Mouse (Mus musculus) forebrain, embryonic 14.5 days (tissue): ENCODE results near the gene Msmb. TPM values are rescaled to one million over a fixed set of nuclear protein-coding genes. Genes with fewer than 3 reads are reported as not detected.

Source experiments
- ATAC-seq: fragments of 200-750 bp; cut with Nextera tagmentation; 2 replicates; pipeline ENCODE4 v1.8.0; 2017; ENCODE audit warnings: mild to moderate bottlenecking, moderate library complexity
- DNase-seq: peaks from one replicate; pipeline ENCODE4 v3.0.0-alpha.2; 2015; ENCODE audit warnings: low spot score
- H3K27ac ChIP-seq: fragments of 300-500 bp; sonication (generic); 2 replicates; pipeline ENCODE4 v1.5.1; 2014; ENCODE audit warnings: low read depth, mild to moderate bottlenecking, control low read depth, low read length, moderate library complexity
- H3K27me3 ChIP-seq: fragments of 300-500 bp; sonication (generic); replicated peaks from 2 replicates; pipeline ENCODE4 v1.6.1; 2014; ENCODE audit warnings: low read length, control low read depth, mixed read lengths; ENCODE audit not compliant: control insufficient read depth, insufficient read depth
- H3K36me3 ChIP-seq: fragments of 300-500 bp; sonication (generic); 2 replicates; pipeline ENCODE4 v1.6.1; 2014; ENCODE audit warnings: low read length, control low read depth; ENCODE audit not compliant: control insufficient read depth, insufficient read depth
- H3K4me1 ChIP-seq: fragments of 300-500 bp; sonication (generic); 2 replicates; pipeline ENCODE4 v1.6.1; 2014; ENCODE audit warnings: antibody characterized with exemption, low read length, control low read depth; ENCODE audit not compliant: control insufficient read depth, insufficient read depth
- H3K4me2 ChIP-seq: fragments of 300-500 bp; sonication (generic); 2 replicates; pipeline ENCODE4 v1.6.1; 2014; ENCODE audit warnings: mild to moderate bottlenecking, control low read depth, low read length
- H3K4me3 ChIP-seq: fragments of 300-500 bp; sonication (generic); 2 replicates; pipeline ENCODE4 v1.5.1; 2014; ENCODE audit warnings: low read depth, low read length, control low read depth
- H3K9ac ChIP-seq: fragments of 300-500 bp; sonication (generic); 2 replicates; pipeline ENCODE4 v1.6.1; 2014; ENCODE audit warnings: mild to moderate bottlenecking, low read length, control low read depth, moderate library complexity
- H3K9me3 ChIP-seq: fragments of 300-500 bp; sonication (generic); replicated peaks from 2 replicates; pipeline ENCODE4 v1.6.1; 2016; ENCODE audit warnings: low read length, control low read depth, mixed read lengths; ENCODE audit not compliant: control insufficient read depth
- WGBS: fragments of 180-500 bp; shearing (Covaris S2); extraction: QIAGEN DNeasy Blood & Tissue Kit; methylation state at CpG from one replicate; pipeline ENCODE4 v1.1.7; 2014; 5-methylcytosine and 5-hydroxymethylcytosine counted together
- polyA plus RNA-seq: library from polyadenylated mRNA; unstranded; fragments of >200 nt; fragmentation: Nextera tagmentation; extraction: Ambion mirVana; gene quantifications from 2 replicates; pipeline ENCODE4 v1.2.1, GENCODE M21; 2014

The Msmb gene
- polyA plus RNA-seq, 1 experiment from 2014 or later: not detected

GRCm38 (mm10) chr14:32201791-32202451 lies 60.1 kb downstream of the Msmb start, which contains the start of the genes Timm23 and Parg:
Gene Timm23, minus strand, starts transcription at chr14:32201898.
Gene Parg, plus strand, starts transcription at chr14:32201949.
- H3K9me3 ChIP-seq: no peaks in the 10 kb centered on the region
- peaks cover 18% of the 10 kb centered on the region for H3K36me3 ChIP-seq
- peak within 1 kb of the TSS; percentile 95 for H3K9ac ChIP-seq
- H3K27ac ChIP-seq: peak within 1 kb of the TSS; percentile 46; the same call in 1 of the 2 replicates
- H3K4me2 ChIP-seq: peak within 1 kb of the TSS; percentile 79
- peaks cover 21% of the 10 kb centered on the region for H3K4me1 ChIP-seq
- WGBS: under 1% methylated on average over 63 of the region's 77 CpGs
- H3K27me3 ChIP-seq: no peaks in the 10 kb centered on the region
- DNase-seq (peak; percentile 93), ATAC-seq (peak; percentile 97)
- peak within 1 kb of the TSS; percentile 93 for H3K4me3 ChIP-seq

Other genes starting within 250 kb of the Msmb start
- gene Galnt15, start 113.0 kb upstream of the Msmb start, polyA plus RNA-seq: 0.27 and 0.39 TPM in 2 replicates
- gene Oxnad1, start 56.6 kb upstream of the Msmb start, polyA plus RNA-seq: 16.4 and 20.4 TPM in 2 replicates
- 81.5 and 93.3 TPM in 2 replicates for gene Dph3, start 56.3 kb upstream of the Msmb start, polyA plus RNA-seq
- gene Ncoa4, start 17.8 kb downstream of the Msmb start, polyA plus RNA-seq: 137 and 145 TPM in 2 replicates
- 258 and 290 TPM in 2 replicates for gene Timm23, start 59.9 kb downstream of the Msmb start, polyA plus RNA-seq
- gene Parg, start 59.9 kb downstream of the Msmb start, polyA plus RNA-seq: 41.0 and 43.2 TPM in 2 replicates
- 17.5 and 19.8 TPM in 2 replicates for gene Ogdhl, start 180.0 kb downstream of the Msmb start, polyA plus RNA-seq
- gene 1700024G13Rik, start 246.4 kb downstream of the Msmb start, polyA plus RNA-seq: 0.84 and 1.1 TPM in 2 replicates